24 mouse cellular contexts compared by ENCODE assay signal in the genomic region with DNA sequence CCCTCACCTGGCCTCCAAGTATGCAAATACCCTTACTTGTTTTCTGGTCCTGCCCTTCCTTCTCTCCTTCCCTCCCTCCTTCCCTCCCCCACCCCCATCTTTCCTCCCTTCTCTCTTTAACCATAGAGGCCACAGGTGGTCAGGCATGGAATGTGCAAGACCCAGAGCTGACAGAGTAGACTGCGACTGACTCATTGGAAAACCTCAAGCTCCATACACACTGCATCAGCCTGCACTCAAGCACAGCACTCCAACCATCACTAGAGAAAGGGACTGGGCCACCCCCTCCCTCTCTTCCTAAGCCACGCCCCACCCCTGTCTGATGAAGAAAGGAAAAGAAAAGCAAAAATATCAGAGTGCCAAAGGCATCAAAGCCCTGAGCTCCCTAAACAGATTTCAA. TPM values are rescaled to one million over a fixed set of nuclear protein-coding genes. Genes with fewer than 3 reads are reported as not detected.
A peak's percentile ranks its signal among the peaks of the same experiment; 100 is the strongest.
DNase-seq lines count a peak whose midpoint lies in the region; ATAC-seq and TF ChIP-seq lines count a peak whose summit lies in the region.
"Had no signal": no experiment of that assay in that cellular context is flagged by ENCODE, and none has a peak within 500 bp of the region (broad histone marks: within the 10 kb centered on the region; RNA-seq: fewer than 3 reads in every experiment).

No protein-coding gene starts in this region.

- no peak overlapping the region for H3K9ac ChIP-seq in lung, postnatal 0 days (replicated peaks; ENCODE audit: low read depth)
- H3K9ac ChIP-seq: embryonic facial prominence, embryonic 13.5 days; embryonic facial prominence, embryonic 15.5 days; forebrain, embryonic 12.5 days had no signal

- no peaks in the 10 kb centered on the region for H3K36me3 ChIP-seq in lung, postnatal 0 days (ENCODE audit: insufficient read depth, low read length)
- H3K36me3 ChIP-seq: forebrain, embryonic 10.5 days; forebrain, embryonic 12.5 days had no signal

- H3K27ac ChIP-seq in lung, postnatal 0 days (ENCODE audit: low read length): no peak overlapping the region
- H3K27ac ChIP-seq: embryonic facial prominence, embryonic 13.5 days; embryonic facial prominence, embryonic 15.5 days; forebrain, embryonic 10.5 days; forebrain, embryonic 12.5 days had no signal

- peaks cover 1% of the 10 kb centered on the region; the same call in 1 of the 2 replicates for H3K4me1 ChIP-seq in lung, postnatal 0 days (ENCODE audit: insufficient read depth, low read depth, low read length)
- H3K4me1 ChIP-seq: forebrain, embryonic 12.5 days had no signal

- no peak for TF ChIP-seq EP300 in lung, postnatal 0 days (IDR thresholded peaks at IDR 0.05)

- peak; percentile 38 for ATAC-seq in lung, postnatal 0 days
- ATAC-seq: activated CD4-positive, CD25-positive, alpha-beta regulatory T cell, adult 4 months; forebrain, embryonic 14.5 days; forebrain, embryonic 16.5 days had no signal

- WGBS in lung, postnatal 0 days: 35% methylated on average over 2 of the region's 2 CpGs

- no peaks in the 10 kb centered on the region for H3K27me3 ChIP-seq in lung, postnatal 0 days (replicated peaks; ENCODE audit: insufficient read depth, low read length)
- H3K27me3 ChIP-seq: embryonic facial prominence, embryonic 15.5 days had no signal

- no peaks in the 10 kb centered on the region for H3K9me3 ChIP-seq in lung, postnatal 0 days (ENCODE audit: low read length)
- H3K9me3 ChIP-seq: embryonic facial prominence, embryonic 13.5 days; embryonic facial prominence, embryonic 15.5 days; forebrain, embryonic 10.5 days; forebrain, embryonic 12.5 days had no signal

- no peak overlapping the region for H3K4me2 ChIP-seq in lung, postnatal 0 days (replicated peaks; ENCODE audit: low read depth, low read length)
- H3K4me2 ChIP-seq: embryonic facial prominence, embryonic 13.5 days; embryonic facial prominence, embryonic 15.5 days; forebrain, embryonic 12.5 days had no signal

- TF ChIP-seq CTCF in lung, postnatal 0 days (IDR thresholded peaks at IDR 0.05): no peak

- no peak for DNase-seq in lung, postnatal 0 days (ENCODE audit: low spot score)
- no peak for DNase-seq in lung, postnatal 14 days
- DNase-seq in 3T3-L1 (ENCODE audit: low read depth, low spot score) (peak; percentile 60), NIH3T3 (ENCODE audit: low read depth) (peak; percentile 46)
- DNase-seq in testis, postnatal 14 days (ENCODE audit: low spot score): no peak
- DNase-seq in right cerebral cortex, postnatal 36 days (ENCODE audit: low spot score in 2 of 2): no peak
- DNase-seq in thymus, postnatal 10 days (ENCODE audit: low spot score in 2 of 2): no peak
- DNase-seq: adrenal gland, adult 8-10 months; adrenal gland, postnatal 14 days; adrenal gland, postnatal 36 days; cerebellum, adult 11-12 months; cerebellum, adult 2 months; cerebellum, adult 9-10 months; cerebellum, postnatal 10 days; cerebellum, postnatal 36 days; embryo, embryonic 11 days had no signal

- H3K4me3 ChIP-seq in lung, postnatal 0 days (ENCODE audit: low read depth, low read length): no peak overlapping the region
- H3K4me3 ChIP-seq: embryonic facial prominence, embryonic 13.5 days; embryonic facial prominence, embryonic 15.5 days; erythroblast, embryonic 14.5 days; forebrain, embryonic 10.5 days; forebrain, embryonic 12.5 days had no signal

RNA-seq across cellular contexts. Expression of gene Pxdc1, which starts 12.2 kb away (rescaled TPM):
- 30.7 and 44.3 TPM in 2 replicates for polyA plus RNA-seq in lung, postnatal 0 days (2015; fragmentation: Nextera tagmentation; extraction: Ambion mirVana)

Comparison
In these comparisons a context has a peak if more than half of its experiments do, and no peak if none do; other contexts are left out.
1. DNase-seq: peak in 3T3-L1 (single experiment) and NIH3T3 (single experiment); none in lung, postnatal 0 days (single experiment), lung, postnatal 14 days (single experiment), testis, postnatal 14 days (single experiment), right cerebral cortex, postnatal 36 days (0 of 2) and thymus, postnatal 10 days (0 of 2).